Mouse (Mus musculus) myocyte (in vitro differentiated cells): ENCODE results near the gene Rab38. TPM values are rescaled to one million over a fixed set of nuclear protein-coding genes. Genes with fewer than 3 reads are reported as not detected.

Experiments
- H3K27me3 ChIP-seq: one replicate; pipeline ENCODE4 v1.6.1; 2011; ENCODE audit not compliant: control insufficient read depth, insufficient read depth, insufficient read length
- H3K36me3 ChIP-seq: one replicate; pipeline ENCODE4 v1.6.1; 2011; ENCODE audit not compliant: control insufficient read depth, insufficient read depth
- H3K4me2 ChIP-seq: one replicate; pipeline ENCODE4 v1.6.1; 2011; ENCODE audit warnings: low read depth, control low read depth
- H3K4me3 ChIP-seq: one replicate; pipeline ENCODE4 v1.5.1; 2011; ENCODE audit warnings: mild to moderate bottlenecking, control low read depth, moderate library complexity
- H3K79me2 ChIP-seq: one replicate; pipeline ENCODE4 v1.6.1; 2011; ENCODE audit not compliant: control insufficient read depth, insufficient read depth
- H3ac ChIP-seq: one replicate; pipeline ENCODE4 v1.6.1; 2011; ENCODE audit not compliant: control insufficient read depth, insufficient read length
- CEBPB ChIP-seq: IDR thresholded peaks from 2 replicates; pipeline ENCODE4 v1.6.1; 2011; ENCODE audit warnings: mild to moderate bottlenecking, moderate library complexity; ENCODE audit not compliant: poor library complexity, insufficient read depth, severe bottlenecking
- E2F4 ChIP-seq: IDR thresholded peaks from one replicate; pipeline ENCODE4 v1.6.1; 2011; ENCODE audit warnings: mild to moderate bottlenecking, control low read depth, moderate library complexity; ENCODE audit not compliant: insufficient read depth
- MAX ChIP-seq: IDR thresholded peaks from one replicate; pipeline ENCODE4 v1.6.1; 2011; ENCODE audit warnings: low read depth, mild to moderate bottlenecking, control low read depth
- MYOD1 ChIP-seq, 3 experiments: IDR thresholded peaks; one replicate each; pipeline ENCODE4 v1.6.1; 2011; ENCODE audit warnings: control low read depth in 2 of 3, low read depth in 2 of 3, mild to moderate bottlenecking in 2 of 3, moderate library complexity in 1 of 3; ENCODE audit not compliant: insufficient read length in 2 of 3, control insufficient read depth in 1 of 3
- MYOG ChIP-seq, 3 experiments: IDR thresholded peaks; one replicate each; pipeline ENCODE4 v1.6.1; 2011; ENCODE audit warnings: control low read depth in 2 of 3, low read depth in 2 of 3, mild to moderate bottlenecking in 2 of 3; ENCODE audit not compliant: insufficient read length in 2 of 3, control insufficient read depth in 1 of 3, insufficient read depth in 1 of 3
- POLR2A ChIP-seq: IDR thresholded peaks from one replicate; pipeline ENCODE4 v1.6.1; 2011; ENCODE audit warnings: low read depth, mild to moderate bottlenecking, control low read depth, moderate library complexity; ENCODE audit not compliant: insufficient read length
- POLR2AphosphoS2 ChIP-seq: IDR thresholded peaks from one replicate; pipeline ENCODE4 v1.6.1; 2011; ENCODE audit warnings: low read depth, control low read depth; ENCODE audit not compliant: insufficient read length
- REST ChIP-seq: IDR thresholded peaks from one replicate; pipeline ENCODE4 v1.6.1; 2011; ENCODE audit warnings: mild to moderate bottlenecking, control low read depth, moderate library complexity; ENCODE audit not compliant: insufficient read depth, insufficient read length
- SRF ChIP-seq: IDR thresholded peaks from one replicate; pipeline ENCODE4 v1.6.1; 2011; ENCODE audit warnings: low read depth; ENCODE audit not compliant: control insufficient read depth, insufficient read length
- TCF12 ChIP-seq: IDR thresholded peaks from one replicate; pipeline ENCODE4 v1.6.1; 2011; ENCODE audit warnings: mild to moderate bottlenecking, control low read depth; ENCODE audit not compliant: poor library complexity, insufficient read depth, severe bottlenecking
- TCF3 ChIP-seq: IDR thresholded peaks from one replicate; pipeline ENCODE4 v1.6.1; 2011; ENCODE audit warnings: low read depth, control low read depth; ENCODE audit not compliant: insufficient read length
- USF1 ChIP-seq: IDR thresholded peaks from one replicate; pipeline ENCODE4 v1.6.1; 2011; ENCODE audit warnings: low read depth, mild to moderate bottlenecking, control low read depth, moderate library complexity
- polyA plus RNA-seq: library from polyadenylated mRNA; unstranded; fragments of >200 nt; fragmentation: generic; extraction: Trizol; gene quantifications from one replicate; pipeline ENCODE4 v1.2.1, GENCODE M21; 2012; ENCODE audit warnings: missing spikeins

Rab38 gene
- polyA plus RNA-seq, 1 experiment, result 0.76 TPM

DNA sequence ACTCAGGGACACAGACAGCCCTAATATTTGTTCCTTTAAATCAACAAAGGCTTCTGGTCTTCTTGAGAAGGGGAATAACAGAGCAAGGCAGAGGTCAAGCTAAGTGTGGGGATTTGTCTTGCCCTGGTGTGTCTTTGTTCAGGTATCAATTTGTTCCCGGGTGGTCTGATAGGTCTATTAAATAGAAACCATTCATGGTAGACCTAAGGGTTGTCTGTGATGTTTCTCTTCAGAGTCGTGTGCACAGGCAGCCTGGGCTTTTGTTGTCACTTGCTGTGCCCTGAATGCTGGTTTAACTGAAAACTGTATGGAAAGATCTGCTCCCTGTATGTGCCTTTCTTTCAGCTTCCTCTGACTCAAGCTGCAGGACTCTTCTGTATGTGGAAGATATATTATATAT, 60.9 kb downstream of the Rab38 start:
- Histone ChIP-seq H3ac (no peak overlapping the region), H3K4me2 (no peak overlapping the region), H3K27me3 (no peaks in the 10 kb centered on the region), H3K79me2 (no peaks in the 10 kb centered on the region), H3K4me3 (no peak overlapping the region), H3K36me3 (no peaks in the 10 kb centered on the region)
- TF ChIP-seq CEBPB (no peak), TCF12 (no peak), REST (no peak), POLR2A (no peak), SRF (no peak), USF1 (no peak), TCF3 (no peak), MAX (no peak)

DNA sequence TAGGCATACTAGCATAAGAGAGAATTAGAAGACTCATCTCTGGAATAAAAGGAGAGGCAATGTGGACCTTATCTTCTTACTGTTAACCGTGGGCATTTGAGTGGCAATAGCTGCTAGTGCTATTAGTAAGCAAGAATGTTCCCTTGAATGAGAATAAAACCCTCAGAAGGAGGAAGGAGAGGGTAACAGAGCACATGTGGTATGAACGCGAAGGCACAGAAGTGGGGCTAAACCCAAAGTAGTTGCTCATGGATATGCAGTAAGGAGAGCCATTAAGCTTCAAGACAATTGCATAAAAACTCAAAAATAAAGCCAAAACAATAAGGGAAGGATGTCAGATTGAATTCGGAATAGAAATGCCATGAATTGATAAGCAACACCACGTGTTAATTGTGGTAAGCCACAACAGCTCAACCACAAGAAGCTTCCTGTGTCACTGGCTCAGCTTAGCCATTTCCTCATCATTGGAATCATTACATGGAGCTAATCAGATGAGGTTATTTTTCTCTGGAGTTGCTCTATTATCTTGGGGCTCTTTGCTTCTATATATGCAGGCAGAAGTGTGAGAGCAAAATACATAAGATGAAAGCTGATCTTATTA, 72.2 kb downstream of the Rab38 start:
- H3K36me3 ChIP-seq, result no peaks in the 10 kb centered on the region
- H3ac ChIP-seq, result no peak overlapping the region
- TF ChIP-seq USF1 (peak; percentile 57), POLR2AphosphoS2 (no peak)
- no peak overlapping the region for H3K4me3 ChIP-seq
- peak overlapping the region; percentile 29 for H3K4me2 ChIP-seq
- no peaks in the 10 kb centered on the region for H3K27me3 ChIP-seq
- H3K79me2 ChIP-seq, result no peaks in the 10 kb centered on the region

- Histone ChIP-seq H3K79me2 (no peaks in the 10 kb centered on the region), H3K4me2 (no peak overlapping the region), H3ac (no peak overlapping the region), H3K27me3 (no peaks in the 10 kb centered on the region), H3K4me3 (no peak overlapping the region), H3K36me3 (no peaks in the 10 kb centered on the region)
- no peak for TF ChIP-seq TCF12
- TF ChIP-seq MYOD1 (IDR thresholded peaks at IDR 0.05; ENCODE audit: control insufficient read depth in 1 of 3, insufficient read length in 2 of 3, low read depth in 2 of 3), result no peak
- no peak for TF ChIP-seq POLR2AphosphoS2
- no peak for TF ChIP-seq MAX
- TF ChIP-seq REST, result no peak
- no peak for TF ChIP-seq USF1
- no peak for TF ChIP-seq MYOG (IDR thresholded peaks at IDR 0.05; ENCODE audit: control insufficient read depth in 1 of 3, insufficient read depth in 1 of 3, insufficient read length in 2 of 3, low read depth in 2 of 3)
- no peak for TF ChIP-seq SRF
- TF ChIP-seq CEBPB, result no peak
- no peak for TF ChIP-seq POLR2A
- TF ChIP-seq TCF3, result no peak
- TF ChIP-seq E2F4, result no peak
Observed at GRCm38 (mm10) chr7:88509748-88510147, 79.7 kb downstream of the Rab38 start.

DNA sequence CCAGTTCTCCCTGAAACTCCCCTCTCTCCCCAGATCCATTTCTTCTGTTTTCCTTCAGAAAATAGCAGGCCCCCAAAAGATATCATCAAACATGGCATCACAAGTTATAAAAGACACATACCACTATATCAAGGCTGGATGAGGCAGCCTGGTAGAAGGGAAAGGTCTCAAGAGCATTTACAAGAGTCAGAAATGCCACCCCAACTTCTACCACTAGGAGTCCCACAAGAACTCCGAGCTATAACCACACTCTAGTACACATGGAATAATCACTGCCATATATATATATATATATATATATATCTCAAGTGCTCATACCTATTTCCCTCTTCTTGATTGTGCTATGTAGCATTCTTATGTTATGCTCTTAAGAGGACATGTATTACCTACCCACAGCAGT, 92.4 kb downstream of the Rab38 start:
- H3K27me3 ChIP-seq, result no peaks in the 10 kb centered on the region
- H3K4me3 ChIP-seq, result no peak overlapping the region
- TF ChIP-seq REST (no peak), POLR2AphosphoS2 (no peak), E2F4 (no peak), CEBPB (no peak), MAX (no peak), MYOD1 (IDR thresholded peaks at IDR 0.05; ENCODE audit: control insufficient read depth in 1 of 3, insufficient read length in 2 of 3, low read depth in 2 of 3) (no peak), TCF3 (no peak), USF1 (no peak), SRF (no peak), MYOG (IDR thresholded peaks at IDR 0.05; ENCODE audit: control insufficient read depth in 1 of 3, insufficient read depth in 1 of 3, insufficient read length in 2 of 3, low read depth in 2 of 3) (no peak), POLR2A (no peak), TCF12 (no peak)
- H3K36me3 ChIP-seq, result no peaks in the 10 kb centered on the region
- no peaks in the 10 kb centered on the region for H3K79me2 ChIP-seq
- no peak overlapping the region for H3K4me2 ChIP-seq
- H3ac ChIP-seq, result no peak overlapping the region

GRCm38 (mm10) chr7:88527100-88527671, 97.1 kb downstream of the Rab38 start:
- Histone ChIP-seq H3K4me3 (no peak overlapping the region), H3K36me3 (no peaks in the 10 kb centered on the region), H3K79me2 (no peaks in the 10 kb centered on the region), H3ac (no peak overlapping the region), H3K27me3 (no peaks in the 10 kb centered on the region), H3K4me2 (no peak overlapping the region)
- TF ChIP-seq USF1 (no peak), POLR2A (no peak), TCF12 (no peak), POLR2AphosphoS2 (no peak), CEBPB (no peak), MYOG (IDR thresholded peaks at IDR 0.05; ENCODE audit: control insufficient read depth in 1 of 3, insufficient read depth in 1 of 3, insufficient read length in 2 of 3, low read depth in 2 of 3) (no peak), E2F4 (no peak), REST (no peak), MAX (no peak), TCF3 (no peak)
